Mouse (Mus musculus) midbrain, embryonic 15.5 days (tissue): ENCODE measurements around the gene Evi2a. TPM values are rescaled to one million over a fixed set of nuclear protein-coding genes. Genes with fewer than 3 reads are reported as not detected.

ENCODE experiments used
- ATAC-seq: fragments of 200-750 bp; cut with Nextera tagmentation; replicated peaks from 2 replicates; pipeline ENCODE4 v1.8.0; 2017; ENCODE audit warnings: moderate TSS enrichment
- H3K27ac ChIP-seq: fragments of 300-500 bp; sonication (generic); 2 replicates; pipeline ENCODE4 v1.5.1; 2015; ENCODE audit warnings: mild to moderate bottlenecking, inconsistent platforms
- H3K27me3 ChIP-seq: fragments of 300-500 bp; sonication (generic); replicated peaks from 2 replicates; pipeline ENCODE4 v1.6.1; 2015; ENCODE audit warnings: inconsistent platforms
- H3K36me3 ChIP-seq: fragments of 300-500 bp; sonication (generic); replicated peaks from 2 replicates; pipeline ENCODE4 v1.6.1; 2015; ENCODE audit warnings: inconsistent platforms
- H3K4me1 ChIP-seq: fragments of 300-500 bp; sonication (generic); 2 replicates; pipeline ENCODE4 v1.6.1; 2015; ENCODE audit warnings: inconsistent platforms
- H3K4me2 ChIP-seq: fragments of 300-500 bp; sonication (generic); 2 replicates; pipeline ENCODE4 v1.6.1; 2015; ENCODE audit warnings: inconsistent platforms, mild to moderate bottlenecking, moderate library complexity
- H3K4me3 ChIP-seq: fragments of 300-500 bp; sonication (generic); 2 replicates; pipeline ENCODE4 v1.5.1; 2015; ENCODE audit warnings: mild to moderate bottlenecking, inconsistent platforms
- H3K9ac ChIP-seq: fragments of 300-500 bp; sonication (generic); 2 replicates; pipeline ENCODE4 v1.6.1; 2015; ENCODE audit warnings: mild to moderate bottlenecking, inconsistent platforms
- H3K9me3 ChIP-seq: fragments of 300-500 bp; sonication (generic); 2 replicates; pipeline ENCODE4 v1.6.1; 2016; ENCODE audit warnings: inconsistent platforms
- WGBS: fragments of 180-500 bp; shearing (Covaris S2); methylation state at CpG from one replicate; pipeline ENCODE4 v1.1.7; 2015; ENCODE audit warnings: mixed read lengths; 5-methylcytosine and 5-hydroxymethylcytosine counted together
- polyA plus RNA-seq: library from polyadenylated mRNA; unstranded; fragments of >200 nt; fragmentation: Nextera tagmentation; extraction: Ambion mirVana; gene quantifications from 2 replicates; pipeline ENCODE4 v1.2.1, GENCODE M21; 2015

Evi2a gene
- polyA plus RNA-seq, 1 experiment from 2014 or later: 3.3 TPM

- Histone ChIP-seq H3K9ac (no peak overlapping the region), H3K9me3 (no peaks in the 10 kb centered on the region), H3K4me2 (no peak overlapping the region), H3K36me3 (no peaks in the 10 kb centered on the region), H3K27ac (no peak overlapping the region), H3K4me1 (no peaks in the 10 kb centered on the region), H3K4me3 (no peak overlapping the region), H3K27me3 (no peaks in the 10 kb centered on the region)
- 83% methylated on average over 1 of the region's 1 CpGs for WGBS
- no peak for ATAC-seq
These were observed 7.5 kb downstream of the Evi2a start for GRCm38 (mm10) chr11:79522944-79523343.

GRCm38 (mm10) chr11:79521930-79522329 is 8.5 kb downstream of the Evi2a start:
- no peak for ATAC-seq
- no peaks in the 10 kb centered on the region for H3K36me3 ChIP-seq
- no peaks in the 10 kb centered on the region for H3K27me3 ChIP-seq
- H3K9me3 ChIP-seq: no peaks in the 10 kb centered on the region
- no peak overlapping the region for H3K4me2 ChIP-seq
- no peak overlapping the region for H3K27ac ChIP-seq
- no peak overlapping the region for H3K4me3 ChIP-seq
- H3K4me1 ChIP-seq: no peaks in the 10 kb centered on the region
- H3K9ac ChIP-seq: no peak overlapping the region

GRCm38 (mm10) chr11:79520772-79521171 is 9.6 kb downstream of the Evi2a start:
- H3K27ac ChIP-seq: no peak overlapping the region
- H3K9me3 ChIP-seq: no peaks in the 10 kb centered on the region
- H3K36me3 ChIP-seq: no peaks in the 10 kb centered on the region
- no peak overlapping the region for H3K4me3 ChIP-seq
- no peak for ATAC-seq
- no peak overlapping the region for H3K9ac ChIP-seq
- no peak overlapping the region for H3K4me2 ChIP-seq
- no peaks in the 10 kb centered on the region for H3K4me1 ChIP-seq
- no peaks in the 10 kb centered on the region for H3K27me3 ChIP-seq

- 86% methylated on average over 1 of the region's 1 CpGs for WGBS
These were observed 10.5 kb downstream of the Evi2a start for GRCm38 (mm10) chr11:79519878-79520291.

GRCm38 (mm10) chr11:79519299-79519698 is 11.1 kb downstream of the Evi2a start:
- H3K27me3 ChIP-seq: no peaks in the 10 kb centered on the region
- no peaks in the 10 kb centered on the region for H3K36me3 ChIP-seq
- H3K4me1 ChIP-seq: no peaks in the 10 kb centered on the region
- 84% methylated on average over 6 of the region's 6 CpGs for WGBS
- no peak overlapping the region for H3K4me2 ChIP-seq
- H3K9ac ChIP-seq: no peak overlapping the region
- H3K9me3 ChIP-seq: no peaks in the 10 kb centered on the region
- H3K4me3 ChIP-seq: no peak overlapping the region
- ATAC-seq: no peak
- H3K27ac ChIP-seq: no peak overlapping the region

More at GRCm38 (mm10) chr11:79519878-79520291, 10.5 kb downstream of the Evi2a start:
- no peak overlapping the region for H3K4me2 ChIP-seq
- H3K4me3 ChIP-seq: no peak overlapping the region
- no peaks in the 10 kb centered on the region for H3K9me3 ChIP-seq
- no peaks in the 10 kb centered on the region for H3K27me3 ChIP-seq
- ATAC-seq: no peak
- H3K36me3 ChIP-seq: no peaks in the 10 kb centered on the region
- no peak overlapping the region for H3K27ac ChIP-seq
- H3K9ac ChIP-seq: no peak overlapping the region
- H3K4me1 ChIP-seq: no peaks in the 10 kb centered on the region

- Histone ChIP-seq H3K27ac (no peak overlapping the region), H3K4me3 (no peak overlapping the region), H3K36me3 (no peaks in the 10 kb centered on the region), H3K9me3 (no peaks in the 10 kb centered on the region), H3K4me1 (no peaks in the 10 kb centered on the region), H3K4me2 (no peak overlapping the region), H3K9ac (no peak overlapping the region), H3K27me3 (no peaks in the 10 kb centered on the region)
- 99% methylated on average over 2 of the region's 2 CpGs for WGBS
- no peak for ATAC-seq
These were observed 14.6 kb downstream of the Evi2a start for GRCm38 (mm10) chr11:79515798-79516197.

GRCm38 (mm10) chr11:79515331-79515730 is 15.1 kb downstream of the Evi2a start:
- H3K4me3 ChIP-seq: no peak overlapping the region
- no peaks in the 10 kb centered on the region for H3K27me3 ChIP-seq
- no peak for ATAC-seq
- no peak overlapping the region for H3K4me2 ChIP-seq
- 80% methylated on average over 6 of the region's 6 CpGs for WGBS
- no peaks in the 10 kb centered on the region for H3K9me3 ChIP-seq
- H3K27ac ChIP-seq: no peak overlapping the region
- H3K36me3 ChIP-seq: no peaks in the 10 kb centered on the region
- no peaks in the 10 kb centered on the region for H3K4me1 ChIP-seq
- no peak overlapping the region for H3K9ac ChIP-seq

GRCm38 (mm10) chr11:79511970-79512369 is 18.4 kb downstream of the Evi2a start:
- 94% methylated on average over 3 of the region's 3 CpGs for WGBS

GRCm38 (mm10) chr11:79504506-79504905 is 25.9 kb downstream of the Evi2a start:
- H3K4me2 ChIP-seq: no peak overlapping the region
- WGBS: 63% methylated on average over 7 of the region's 7 CpGs
- no peak for ATAC-seq

More at GRCm38 (mm10) chr11:79511970-79512369, 18.4 kb downstream of the Evi2a start:
- H3K27ac ChIP-seq: no peak overlapping the region
- no peak for ATAC-seq
- H3K9me3 ChIP-seq: no peaks in the 10 kb centered on the region
- H3K4me3 ChIP-seq: no peak overlapping the region
- H3K4me2 ChIP-seq: no peak overlapping the region
- no peaks in the 10 kb centered on the region for H3K36me3 ChIP-seq
- no peak overlapping the region for H3K9ac ChIP-seq
- no peaks in the 10 kb centered on the region for H3K27me3 ChIP-seq
- no peaks in the 10 kb centered on the region for H3K4me1 ChIP-seq

GRCm38 (mm10) chr11:79503845-79504244 is 26.6 kb downstream of the Evi2a start, which contains the start of gene Omg:
Gene Omg (minus strand): TSS chr11:79504084.
- no peak for ATAC-seq
- H3K4me1 ChIP-seq: peaks cover 11% of the 10 kb centered on the region
- no peaks in the 10 kb centered on the region for H3K36me3 ChIP-seq
- no peaks in the 10 kb centered on the region for H3K9me3 ChIP-seq
- no peak within 1 kb of the TSS for H3K9ac ChIP-seq
- H3K4me2 ChIP-seq: peak within 1 kb of the TSS; percentile 30
- 19% methylated on average over 8 of the region's 8 CpGs for WGBS
- H3K4me3 ChIP-seq: no peak within 1 kb of the TSS
- H3K27ac ChIP-seq: peak within 1 kb of the TSS; percentile 55; the same call in 1 of the 2 replicates
- H3K27me3 ChIP-seq: no peaks in the 10 kb centered on the region

More at GRCm38 (mm10) chr11:79504506-79504905, 25.9 kb downstream of the Evi2a start:
- Histone ChIP-seq H3K27me3 (no peaks in the 10 kb centered on the region), H3K36me3 (no peaks in the 10 kb centered on the region), H3K4me1 (peaks cover 11% of the 10 kb centered on the region), H3K4me3 (no peak overlapping the region), H3K9me3 (no peaks in the 10 kb centered on the region), H3K27ac (no peak overlapping the region), H3K9ac (no peak overlapping the region)

- H3K9me3 ChIP-seq: no peaks in the 10 kb centered on the region
These were observed 27.5 kb downstream of the Evi2a start for GRCm38 (mm10) chr11:79502917-79503316.

GRCm38 (mm10) chr11:79494976-79495800 is 35.2 kb downstream of the Evi2a start:
- Histone ChIP-seq H3K4me1 (0 out of 2 replicates have a peak, but pooled peaks cover 3% of the 10 kb centered on the region), H3K36me3 (no peaks in the 10 kb centered on the region; the same call in 1 of the 2 replicates), H3K27me3 (no peaks in the 10 kb centered on the region), H3K27ac (no peak overlapping the region), H3K4me3 (no peak overlapping the region), H3K9me3 (no peaks in the 10 kb centered on the region), H3K4me2 (no peak overlapping the region), H3K9ac (no peak overlapping the region)
- ATAC-seq: no peak
- WGBS: 69% methylated on average over 10 of the region's 10 CpGs

More at GRCm38 (mm10) chr11:79502917-79503316, 27.5 kb downstream of the Evi2a start:
- H3K4me1 ChIP-seq: peaks cover 11% of the 10 kb centered on the region
- no peak overlapping the region for H3K4me3 ChIP-seq
- H3K9ac ChIP-seq: no peak overlapping the region
- no peak for ATAC-seq
- peak overlapping the region; percentile 42 for H3K27ac ChIP-seq
- 8% methylated on average over 2 of the region's 2 CpGs for WGBS
- H3K4me2 ChIP-seq: peak overlapping the region; percentile 26; the same call in 1 of the 2 replicates
- H3K36me3 ChIP-seq: no peaks in the 10 kb centered on the region
- H3K27me3 ChIP-seq: no peaks in the 10 kb centered on the region

GRCm38 (mm10) chr11:79484721-79485120 is 45.7 kb downstream of the Evi2a start:
- Histone ChIP-seq H3K36me3 (no peaks in the 10 kb centered on the region), H3K9me3 (no peaks in the 10 kb centered on the region), H3K27me3 (no peaks in the 10 kb centered on the region), H3K4me1 (no peaks in the 10 kb centered on the region), H3K27ac (no peak overlapping the region), H3K4me2 (no peak overlapping the region), H3K4me3 (no peak overlapping the region), H3K9ac (no peak overlapping the region)
- no peak for ATAC-seq
